Mouse (Mus musculus) embryonic facial prominence, embryonic 10.5 days (tissue): ENCODE results near the gene Mphosph10. TPM values are rescaled to one million over a fixed set of nuclear protein-coding genes. Genes with fewer than 3 reads are reported as not detected.

ENCODE experiments used
- DNase-seq: peaks from one replicate; pipeline ENCODE4 v3.0.0-alpha.2; 2017; ENCODE audit warnings: low spot score
- H3K27ac ChIP-seq: fragments of 300-500 bp; sonication (generic); replicated peaks from 2 replicates; pipeline ENCODE4 v1.5.1; 2016; ENCODE audit warnings: mild to moderate bottlenecking
- H3K27me3 ChIP-seq: fragments of 300-500 bp; sonication (generic); replicated peaks from 2 replicates; pipeline ENCODE4 v1.6.1; 2016; ENCODE audit warnings: low read depth, mild to moderate bottlenecking; ENCODE audit not compliant: poor library complexity, severe bottlenecking
- H3K36me3 ChIP-seq: fragments of 300-500 bp; sonication (generic); replicated peaks from 2 replicates; pipeline ENCODE4 v1.6.1; 2016; ENCODE audit warnings: mild to moderate bottlenecking, moderate library complexity
- H3K4me1 ChIP-seq: fragments of 300-500 bp; sonication (generic); 2 replicates; pipeline ENCODE4 v1.6.1; 2016
- H3K4me3 ChIP-seq: fragments of 300-500 bp; sonication (generic); 2 replicates; pipeline ENCODE4 v1.5.1; 2016; ENCODE audit warnings: mild to moderate bottlenecking, moderate library complexity
- H3K9me3 ChIP-seq: fragments of 300-500 bp; sonication (generic); 2 replicates; pipeline ENCODE4 v1.6.1; 2016; ENCODE audit warnings: mild to moderate bottlenecking
- WGBS: fragments of 180-500 bp; shearing (Covaris S2); methylation state at CpG from one replicate; pipeline ENCODE4 v1.1.7; 2016; 5-methylcytosine and 5-hydroxymethylcytosine counted together
- polyA plus RNA-seq: library from polyadenylated mRNA; unstranded; fragments of >200 nt; fragmentation: Nextera tagmentation; extraction: Ambion mirVana; gene quantifications from 2 replicates; pipeline ENCODE4 v1.2.1, GENCODE M21; 2016

The Mphosph10 gene
- polyA plus RNA-seq, 1 experiment from 2014 or later, result 56.1 TPM

DNA sequence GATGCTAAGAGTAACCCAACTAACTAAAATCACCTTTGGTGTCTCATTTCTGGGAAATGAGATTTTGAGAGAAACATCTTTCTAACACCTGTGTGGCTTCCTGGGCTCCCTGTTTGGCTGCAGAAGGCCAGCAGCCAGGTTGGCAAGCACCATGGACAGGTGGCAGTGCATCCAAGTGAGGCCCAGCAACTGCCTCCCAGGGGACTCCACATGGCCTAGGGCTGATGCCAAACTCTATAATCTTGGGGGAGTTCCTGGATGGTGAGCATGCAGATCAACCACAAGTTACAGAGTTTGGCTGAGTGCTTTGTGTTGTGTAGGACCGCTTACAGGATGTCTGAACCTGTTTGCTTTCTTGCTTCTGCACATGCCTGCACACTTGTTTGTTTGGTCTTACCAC lies 59.4 kb downstream of the Mphosph10 start:
- DNase-seq, result no peak
- WGBS, result 92% methylated on average over 1 of the region's 1 CpGs
- Histone ChIP-seq H3K27me3 (no peaks in the 10 kb centered on the region), H3K36me3 (peaks cover 72% of the 10 kb centered on the region), H3K27ac (no peak overlapping the region), H3K4me3 (no peak overlapping the region), H3K9me3 (no peaks in the 10 kb centered on the region), H3K4me1 (no peaks in the 10 kb centered on the region)

GRCm38 (mm10) chr7:64331309-64331708 lies 60.8 kb downstream of the Mphosph10 start:
- WGBS, result 93% methylated on average over 3 of the region's 3 CpGs
- Histone ChIP-seq H3K9me3 (no peaks in the 10 kb centered on the region), H3K4me1 (no peaks in the 10 kb centered on the region), H3K27ac (no peak overlapping the region), H3K4me3 (no peak overlapping the region), H3K27me3 (no peaks in the 10 kb centered on the region), H3K36me3 (peaks cover 66% of the 10 kb centered on the region)
- no peak for DNase-seq

- no peak for DNase-seq
- H3K9me3 ChIP-seq, result no peaks in the 10 kb centered on the region
- no peak overlapping the region for H3K27ac ChIP-seq
- H3K27me3 ChIP-seq, result no peaks in the 10 kb centered on the region
- WGBS, result 89% methylated on average over 4 of the region's 4 CpGs
- no peak overlapping the region for H3K4me3 ChIP-seq
- no peaks in the 10 kb centered on the region for H3K4me1 ChIP-seq
- H3K36me3 ChIP-seq, result peaks cover 38% of the 10 kb centered on the region
These were observed 64.6 kb downstream of the Mphosph10 start for GRCm38 (mm10) chr7:64327486-64327885.

DNA sequence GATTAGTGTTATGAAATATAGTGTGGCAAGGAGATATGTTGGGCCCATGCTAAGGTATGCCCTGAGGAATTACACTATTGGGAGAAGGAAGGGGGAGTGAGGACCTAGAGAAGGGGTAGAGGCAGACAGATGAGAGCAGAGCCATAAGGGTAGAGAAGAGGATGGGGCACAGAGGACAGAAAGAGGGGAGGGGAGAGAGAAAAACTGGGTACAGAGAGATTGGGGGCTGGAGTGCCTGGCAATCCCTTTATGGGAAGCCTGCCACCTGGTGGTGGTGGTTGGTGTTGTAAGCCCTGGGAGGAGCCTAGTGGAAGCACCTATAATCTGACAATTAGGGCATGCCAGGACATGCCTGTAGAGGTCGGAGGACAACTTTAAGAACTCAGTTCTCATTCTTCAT lies 65.2 kb downstream of the Mphosph10 start:
- WGBS, result 19% methylated on average over 1 of the region's 1 CpGs
- no peak overlapping the region for H3K27ac ChIP-seq
- H3K27me3 ChIP-seq, result no peaks in the 10 kb centered on the region
- H3K4me1 ChIP-seq, result no peaks in the 10 kb centered on the region
- H3K36me3 ChIP-seq, result peaks cover 42% of the 10 kb centered on the region
- no peaks in the 10 kb centered on the region for H3K9me3 ChIP-seq
- H3K4me3 ChIP-seq, result no peak overlapping the region
- DNase-seq, result peak; percentile 81

Other genes with a start within 250 kb of the Mphosph10 start
- gene Trpm1, start 238.4 kb downstream of the Mphosph10 start, polyA plus RNA-seq, result 13.0 and 16.0 TPM in 2 replicates
- gene Mtmr10, start 104.6 kb downstream of the Mphosph10 start, polyA plus RNA-seq, result 10.7 and 11.4 TPM in 2 replicates
- 9.4 and 10.7 TPM in 2 replicates for gene Fan1, start 18.2 kb downstream of the Mphosph10 start, polyA plus RNA-seq
- gene Mcee, start 339 bp upstream of the Mphosph10 start, polyA plus RNA-seq, result 44.0 and 44.6 TPM in 2 replicates
- gene Apba2, start 109.4 kb upstream of the Mphosph10 start, polyA plus RNA-seq, result 20.7 and 27.5 TPM in 2 replicates